Mouse (Mus musculus) ES-E14 (cell line): ENCODE data around the gene Tmem40.

ENCODE experiments used
- HCFC1 ChIP-seq: IDR thresholded peaks from 2 replicates; pipeline ENCODE4 v1.6.1; 2012; ENCODE audit warnings: low read length, inconsistent platforms, borderline replicate concordance; ENCODE audit not compliant: insufficient read depth
- MAFK ChIP-seq: IDR thresholded peaks from 2 replicates; pipeline ENCODE4 v1.6.1; 2014; ENCODE audit warnings: mild to moderate bottlenecking, low read depth, low read length, inconsistent platforms; ENCODE audit not compliant: insufficient read depth
- ZC3H11A ChIP-seq: IDR thresholded peaks from 2 replicates; pipeline ENCODE4 v1.6.1; 2012; ENCODE audit warnings: low read depth, mild to moderate bottlenecking, inconsistent platforms, low read length, borderline replicate concordance
- ZNF384 ChIP-seq: IDR thresholded peaks from 2 replicates; pipeline ENCODE4 v1.6.1; 2012; ENCODE audit warnings: low read depth, low read length, inconsistent platforms

GRCm38 (mm10) chr6:115698699-115699098 is 63.5 kb downstream of the Tmem40 start:
- no peak for TF ChIP-seq MAFK
- no peak for TF ChIP-seq HCFC1
- no peak for TF ChIP-seq ZNF384
- no peak for TF ChIP-seq ZC3H11A
